Mouse (Mus musculus) thymus, postnatal 0 days (tissue): ENCODE measurements around the gene Cebpb. TPM values are rescaled to one million over a fixed set of nuclear protein-coding genes. Genes with fewer than 3 reads are reported as not detected.
"Not testable (repeated sequence)": the region's sequence is repeated elsewhere in the genome, so short reads cannot be mapped to it uniquely, and the experiment has no call there.

Experiments
- DNase-seq: peaks from one replicate; pipeline ENCODE4 v3.0.0-alpha.2; 2015; ENCODE audit warnings: low spot score
- polyA plus RNA-seq: library from polyadenylated mRNA; unstranded; fragments of >200 nt; fragmentation: Nextera tagmentation; extraction: Ambion mirVana; gene quantifications from 2 replicates; pipeline ENCODE4 v1.2.1, GENCODE M21; 2015

The Cebpb gene
- polyA plus RNA-seq = 7.3 and 7.8 TPM in 2 replicates

DNA sequence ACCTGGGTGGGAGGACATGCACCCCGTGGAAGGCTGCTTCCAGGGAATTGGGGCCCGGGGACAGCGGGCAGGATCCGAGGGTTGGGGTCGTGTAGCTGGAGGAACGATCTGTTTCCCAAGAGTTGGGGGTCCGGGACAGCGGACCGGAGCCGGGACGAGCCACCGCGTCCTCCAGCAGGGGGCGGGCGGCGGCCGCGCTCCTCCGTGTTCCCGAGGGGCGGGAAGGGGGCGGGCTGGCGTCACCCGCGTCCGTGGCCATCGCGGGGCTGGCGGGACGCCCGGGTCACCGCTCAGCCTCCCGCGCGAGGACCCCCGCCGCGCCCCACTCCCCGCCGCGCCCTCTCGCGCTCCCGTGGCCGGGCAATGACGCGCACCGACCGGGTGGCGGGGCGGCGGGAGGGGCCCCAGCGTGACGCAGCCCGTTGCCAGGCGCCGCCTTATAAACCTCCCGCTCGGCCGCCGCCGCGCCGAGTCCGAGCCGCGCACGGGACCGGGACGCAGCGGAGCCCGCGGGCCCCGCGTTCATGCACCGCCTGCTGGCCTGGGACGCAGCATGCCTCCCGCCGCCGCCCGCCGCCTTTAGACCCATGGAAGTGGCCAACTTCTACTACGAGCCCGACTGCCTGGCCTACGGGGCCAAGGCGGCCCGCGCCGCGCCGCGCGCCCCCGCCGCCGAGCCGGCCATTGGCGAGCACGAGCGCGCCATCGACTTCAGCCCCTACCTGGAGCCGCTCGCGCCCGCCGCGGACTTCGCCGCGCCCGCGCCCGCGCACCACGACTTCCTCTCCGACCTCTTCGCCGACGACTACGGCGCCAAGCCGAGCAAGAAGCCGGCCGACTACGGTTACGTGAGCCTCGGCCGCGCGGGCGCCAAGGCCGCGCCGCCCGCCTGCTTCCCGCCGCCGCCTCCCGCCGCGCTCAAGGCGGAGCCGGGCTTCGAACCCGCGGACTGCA lies at the start of gene Cebpb:
Gene Cebpb (plus strand): TSS at position 418 of the 954 bp plus-strand sequence.
- peak; percentile 68 for DNase-seq

DNA sequence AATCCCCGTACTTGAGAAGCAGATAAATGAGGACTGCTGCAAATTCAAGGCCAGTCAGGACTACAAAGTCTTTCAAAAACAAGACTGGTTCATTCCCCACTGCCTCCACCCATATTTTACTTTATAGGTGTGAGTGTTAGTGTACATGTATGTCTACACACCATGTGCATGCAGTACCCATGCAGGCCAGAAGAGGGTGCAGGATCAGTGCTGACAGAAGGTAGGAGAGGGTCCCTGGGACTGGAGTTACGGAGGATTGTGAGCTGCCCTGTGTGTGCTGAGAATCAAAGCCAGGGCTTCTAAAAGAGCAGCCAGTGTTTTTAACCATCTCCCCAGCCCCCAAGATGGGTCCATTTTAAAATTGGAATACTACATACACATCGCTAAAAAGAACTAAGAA lies 48.4 kb upstream of the Cebpb start:
- peak; percentile 59 for DNase-seq

DNA sequence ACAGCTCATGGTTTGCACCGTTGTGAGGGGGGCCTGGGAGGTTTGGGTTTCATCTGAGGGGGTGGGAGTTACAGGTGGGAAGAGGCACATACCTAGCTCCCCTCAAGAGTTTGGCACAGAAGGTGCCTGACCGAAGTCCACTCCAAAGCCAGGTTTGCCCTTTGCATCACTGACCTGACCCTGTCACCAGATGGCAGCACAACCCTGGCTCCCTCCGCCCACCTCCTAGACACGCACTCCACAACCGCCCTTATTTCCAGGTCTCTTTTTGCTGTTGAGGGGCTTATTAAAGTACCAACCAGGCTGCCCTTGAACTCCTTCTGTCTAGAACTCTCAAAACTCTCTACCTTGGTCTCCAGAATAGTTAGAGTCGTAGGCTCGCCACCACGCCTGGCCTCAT lies 47.4 kb upstream of the Cebpb start:
- DNase-seq = no peak

DNA sequence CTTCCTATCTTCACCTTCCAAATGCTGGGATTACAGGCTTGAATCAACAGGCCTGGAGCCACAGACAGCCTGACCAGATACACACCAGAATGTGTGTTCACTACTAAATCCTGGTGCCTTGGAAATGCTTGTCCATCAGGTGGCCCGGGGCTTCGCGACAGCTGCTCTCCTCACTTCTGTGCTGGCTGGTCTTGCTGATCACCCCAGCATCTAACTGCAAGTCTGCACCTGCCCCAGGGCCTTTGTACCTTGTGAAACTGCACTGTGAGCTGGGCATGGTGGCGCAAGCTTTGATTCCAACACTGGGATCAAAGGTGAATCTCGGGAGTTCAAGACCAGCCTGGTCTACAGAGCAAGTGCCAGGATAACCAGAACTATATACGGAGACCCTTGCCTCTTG lies 46.6 kb upstream of the Cebpb start:
- DNase-seq = no peak

DNA sequence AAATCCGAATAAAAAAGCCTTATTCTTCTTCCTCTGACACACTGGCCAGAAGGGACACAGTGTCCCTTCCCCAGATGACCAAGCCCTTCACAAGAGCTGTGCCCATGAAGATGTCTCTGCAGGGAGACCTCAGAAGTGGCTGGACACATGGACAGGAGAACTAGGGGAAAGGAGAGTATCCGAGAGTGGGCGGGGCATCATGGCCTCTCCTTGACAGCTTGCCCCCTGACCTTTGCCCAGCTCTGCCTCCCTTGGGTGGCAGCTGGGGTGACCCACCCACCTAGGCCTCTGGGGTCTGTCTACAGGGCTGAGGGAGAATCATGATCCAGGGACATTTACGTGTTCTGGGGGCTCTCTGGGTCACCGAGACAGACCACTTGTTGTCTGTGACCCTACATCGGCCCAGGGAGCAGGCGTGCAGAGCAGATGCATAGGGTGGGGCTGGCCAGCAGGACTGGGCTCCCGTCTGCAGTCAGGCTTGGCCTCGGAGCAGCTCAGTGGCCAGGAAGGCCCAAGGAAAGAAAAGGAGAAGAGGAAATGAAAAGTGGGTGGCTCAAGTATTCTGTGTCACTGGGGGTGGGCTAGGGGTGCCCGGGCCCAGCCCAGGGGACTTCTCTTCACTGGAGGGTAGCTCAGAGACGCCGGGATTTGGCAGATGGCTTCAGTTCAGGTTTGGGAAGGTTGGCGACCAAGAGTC lies 45.2 kb upstream of the Cebpb start:
- DNase-seq = not testable (repeated sequence)

DNA sequence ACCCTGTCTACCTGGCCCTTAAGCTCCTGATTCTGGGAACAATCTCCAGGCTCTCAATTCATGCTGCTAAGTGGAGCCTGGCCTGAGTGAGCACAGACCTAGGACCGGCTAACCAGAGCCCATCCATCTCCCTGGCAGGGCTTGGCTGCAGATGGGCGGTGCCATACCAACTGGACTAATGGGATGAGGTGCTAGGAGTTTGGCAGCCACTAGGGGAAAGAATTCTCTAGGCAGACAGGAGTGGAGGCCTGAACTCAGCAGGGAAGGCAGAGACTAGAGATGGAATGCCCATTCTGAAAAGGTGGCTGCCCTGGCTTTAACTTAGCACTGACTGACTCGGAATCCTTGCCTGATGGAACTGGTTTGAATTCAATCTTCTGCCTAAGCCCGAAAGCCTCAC lies 42.3 kb upstream of the Cebpb start:
- no peak for DNase-seq

DNA sequence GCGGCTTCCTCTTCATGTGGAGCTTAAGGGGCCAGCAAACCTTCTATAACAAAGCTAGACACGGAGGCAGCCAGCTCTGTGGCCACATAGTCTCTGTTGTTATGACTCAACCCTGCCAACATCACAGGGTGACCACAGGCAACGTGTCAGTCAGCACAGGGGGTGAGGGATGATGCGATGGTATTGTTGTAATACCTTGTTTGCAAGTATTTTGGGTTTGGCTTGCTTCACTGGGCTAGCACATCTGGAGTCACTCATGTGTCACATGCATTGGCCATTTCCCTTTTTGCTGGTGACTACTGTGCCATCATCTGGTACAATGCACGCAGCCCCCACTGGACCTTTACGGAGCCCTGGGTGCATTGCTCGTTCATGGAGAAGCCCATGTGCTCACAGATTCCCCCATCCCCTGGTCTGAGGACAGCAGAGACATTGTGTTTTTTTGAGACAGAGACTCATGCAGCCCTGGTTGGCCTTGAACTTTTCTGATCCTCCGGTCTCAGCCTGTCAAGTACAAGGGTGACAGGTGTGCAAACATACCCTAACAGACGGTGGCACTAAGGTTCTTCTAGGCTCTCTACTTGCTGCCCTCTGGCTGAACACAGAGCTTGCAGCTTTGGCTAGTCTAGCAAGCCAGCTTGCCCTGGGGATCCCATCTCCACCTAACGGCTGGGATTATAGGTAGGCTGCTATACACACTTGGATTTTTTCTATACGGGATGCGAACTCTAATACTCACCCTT lies 39.3 kb upstream of the Cebpb start:
- no peak for DNase-seq

GRCm38 (mm10) chr2:167651622-167652021 lies 37.1 kb upstream of the Cebpb start:
- DNase-seq = no peak

- no peak for DNase-seq
Observed at GRCm38 (mm10) chr2:167652694-167653093, 36.0 kb upstream of the Cebpb start.

- no peak for DNase-seq
Observed at GRCm38 (mm10) chr2:167654911-167655600, 33.7 kb upstream of the Cebpb start.

GRCm38 (mm10) chr2:167656629-167657478 lies 31.9 kb upstream of the Cebpb start:
- DNase-seq = peak; percentile 88

DNA sequence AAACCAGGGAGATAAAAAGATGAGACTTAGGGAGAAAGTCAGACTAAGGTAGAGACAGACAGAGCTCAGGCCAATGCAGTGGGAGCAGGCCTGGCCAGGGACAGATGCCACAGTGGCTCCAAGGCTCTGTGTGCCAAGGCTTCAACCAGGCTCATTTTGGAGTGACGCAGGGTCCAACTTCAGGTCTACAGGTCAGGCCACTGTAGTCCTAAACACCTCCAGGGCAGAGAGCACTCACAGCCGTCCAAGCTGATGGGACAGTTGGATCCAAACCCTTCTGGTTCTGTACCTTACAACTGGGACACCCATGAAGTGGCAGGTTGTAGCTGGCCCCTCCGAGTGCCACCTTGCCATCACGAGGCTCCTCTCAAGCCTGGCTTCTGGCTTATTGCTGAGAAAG lies 30.7 kb upstream of the Cebpb start:
- no peak for DNase-seq

- DNase-seq = no peak
Observed at GRCm38 (mm10) chr2:167658712-167659111, 30.0 kb upstream of the Cebpb start.

GRCm38 (mm10) chr2:167659177-167659846 lies 29.4 kb upstream of the Cebpb start:
- no peak for DNase-seq

DNA sequence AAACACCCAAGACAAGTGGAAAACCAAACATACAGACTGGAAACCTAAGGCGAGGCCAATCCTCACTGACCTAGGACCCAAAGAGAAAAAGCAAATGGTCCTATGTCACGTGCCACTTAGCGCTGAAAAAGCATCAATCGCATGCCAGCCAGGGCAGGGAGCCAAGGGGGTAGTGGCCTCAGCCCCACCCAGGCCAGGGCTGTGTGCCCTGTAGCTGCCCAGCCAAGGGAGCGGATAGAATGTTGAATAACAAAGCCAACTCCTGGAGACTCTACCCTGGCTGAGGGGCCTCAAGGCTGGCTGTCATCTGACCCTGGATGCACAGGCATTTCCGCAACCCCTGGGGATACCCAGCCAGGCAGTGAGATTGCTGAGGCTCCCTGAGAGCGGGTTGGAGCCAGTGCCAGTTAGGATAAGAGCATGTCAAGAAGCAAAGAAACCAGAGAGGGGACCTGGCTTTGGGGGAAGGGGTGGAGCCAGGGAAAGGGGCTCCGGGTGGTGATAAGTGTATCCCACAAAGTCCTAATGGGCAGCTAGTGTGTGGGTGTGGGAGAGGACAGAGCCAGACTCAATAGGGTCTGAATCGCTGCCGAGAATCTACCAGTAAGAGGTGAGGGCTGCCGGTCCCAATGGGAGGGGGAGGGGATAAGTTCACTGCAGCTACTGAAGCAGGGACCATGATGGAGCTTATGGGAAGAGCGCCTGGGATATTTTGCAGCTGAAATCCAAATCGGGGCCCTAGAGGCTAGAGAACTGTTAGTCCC lies 28.7 kb upstream of the Cebpb start:
- no peak for DNase-seq

- peak; percentile 45 for DNase-seq
Observed at GRCm38 (mm10) chr2:167660611-167660971, 28.1 kb upstream of the Cebpb start.

DNA sequence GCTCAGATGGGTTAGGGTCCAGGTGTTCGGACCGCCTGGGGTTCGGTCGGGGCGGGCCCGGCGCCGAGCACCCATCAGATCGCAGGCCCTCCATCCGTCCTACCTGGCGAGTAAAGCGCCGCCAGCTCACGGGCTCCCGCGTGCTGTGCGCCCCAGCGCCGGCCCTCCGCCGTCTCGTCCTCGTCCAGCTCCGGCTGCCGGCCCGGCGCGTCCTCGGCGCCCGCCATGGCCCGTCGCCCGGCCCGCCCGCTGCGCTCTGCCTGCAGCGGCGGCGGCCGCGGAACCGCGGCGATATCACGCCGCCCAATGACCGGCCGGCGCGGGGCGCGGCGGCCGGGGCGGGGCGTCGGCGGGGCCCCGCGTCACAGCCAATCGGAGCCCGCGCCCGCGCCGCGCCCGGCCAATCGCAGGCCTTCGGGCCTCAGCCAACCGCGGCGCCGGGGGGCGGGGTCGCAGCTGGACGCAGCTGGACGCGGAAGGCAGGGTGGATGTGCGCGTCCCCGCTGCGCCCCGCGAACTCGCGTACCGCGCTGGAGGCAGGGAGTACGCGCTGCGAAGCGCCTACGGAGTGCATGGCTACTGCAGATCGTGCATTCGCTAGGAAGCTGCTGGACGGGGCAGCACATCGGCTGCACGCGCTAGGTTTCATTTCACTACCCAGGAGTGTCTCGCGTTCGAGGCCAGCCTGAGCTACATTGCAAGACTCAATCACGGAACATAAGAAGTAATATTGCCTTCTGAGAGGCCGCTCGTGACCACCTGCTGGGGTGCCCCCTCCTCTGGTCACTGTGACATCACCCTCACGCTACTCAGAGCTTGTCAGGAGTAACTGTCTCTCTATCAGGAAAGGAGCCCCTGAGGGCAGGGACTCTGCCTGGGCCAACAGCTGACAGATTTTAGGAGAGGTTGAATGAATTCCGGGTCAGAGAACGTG lies 27.2 kb upstream of the Cebpb start, which contains the start of gene Gm20431:
Gene Gm20431 (minus strand): TSS at position 227 of the 934 bp plus-strand sequence.
- DNase-seq = peak; percentile 95

DNA sequence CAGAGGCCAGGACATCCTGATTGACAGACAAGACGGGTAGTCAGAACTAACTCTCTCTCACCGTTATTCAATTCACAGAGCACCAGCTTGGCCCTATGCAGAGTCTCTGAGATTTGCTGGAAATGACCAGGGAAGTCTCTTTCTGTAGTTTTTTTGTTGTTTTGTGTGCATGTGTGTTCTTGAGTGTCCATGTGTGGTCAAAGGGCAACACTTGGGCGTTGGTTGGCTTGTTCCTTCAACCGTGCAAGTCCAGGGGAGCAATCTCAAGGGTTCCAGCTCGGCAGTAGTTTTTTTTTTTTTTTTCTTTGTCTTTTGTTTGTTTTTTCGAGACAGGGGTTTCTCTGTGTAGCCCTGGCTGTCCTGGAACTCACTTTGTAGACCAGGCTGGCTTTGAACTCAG lies 26.0 kb upstream of the Cebpb start:
- no peak for DNase-seq
